Mouse (Mus musculus) ES-E14 (cell line): ENCODE measurements at regions not wholly inside any gene's neighbourhood (a gene's known extent, or its start where the extent isn't known, plus 50 kb on each side); places are given as distances from the start of the nearest gene placed in this dataset.

Source experiments
- DNase-seq: peaks from one replicate; pipeline ENCODE4 v3.0.0-alpha.2; 2013; ENCODE audit warnings: low read depth, low spot score
- H3K27ac ChIP-seq: 2 replicates; pipeline ENCODE4 v1.5.1; 2012; ENCODE audit warnings: low read depth, mild to moderate bottlenecking, low read length, moderate library complexity, mixed read lengths; ENCODE audit not compliant: poor library complexity, insufficient read depth, severe bottlenecking
- H3K36me3 ChIP-seq: 2 replicates; pipeline ENCODE4 v1.6.1; 2012; ENCODE audit warnings: mild to moderate bottlenecking, low read length, moderate library complexity, mixed read lengths; ENCODE audit not compliant: control insufficient read depth, poor library complexity, insufficient read depth, severe bottlenecking
- H3K4me1 ChIP-seq, 2 experiments: fragments of 150-350 bp in 1 of 2; sonication (generic) in 1 of 2; 2 replicates each; pipeline ENCODE4 v1.6.1; 2012; ENCODE audit warnings: low read length in 2 of 2, mild to moderate bottlenecking in 1 of 2, mixed read lengths in 1 of 2; ENCODE audit not compliant: control insufficient read depth in 2 of 2, insufficient read depth in 2 of 2, poor library complexity in 1 of 2
- H3K4me3 ChIP-seq, 2 experiments: fragments of 150-350 bp in 1 of 2; sonication (generic) in 1 of 2; 2 replicates each; pipeline ENCODE4 v1.5.1; 2012; ENCODE audit warnings: low read length in 2 of 2, low read depth in 1 of 2, mild to moderate bottlenecking in 1 of 2, mixed read lengths in 1 of 2; ENCODE audit not compliant: insufficient read depth in 1 of 2, poor library complexity in 1 of 2, severe bottlenecking in 1 of 2
- H3K9ac ChIP-seq: 2 replicates; pipeline ENCODE4 v1.6.1; 2012; ENCODE audit warnings: low read depth, mild to moderate bottlenecking, low read length, mixed read lengths; ENCODE audit not compliant: poor library complexity, insufficient read depth, severe bottlenecking
- H3K9me3 ChIP-seq: fragments of 150-350 bp; sonication (generic); 2 replicates; pipeline ENCODE4 v1.6.1; 2012; ENCODE audit warnings: low read depth, mild to moderate bottlenecking, low read length; ENCODE audit not compliant: control insufficient read depth, insufficient read depth
- CHD2 ChIP-seq: IDR thresholded peaks from 2 replicates; pipeline ENCODE4 v1.6.1; 2014; ENCODE audit warnings: mild to moderate bottlenecking, low read depth, low read length, inconsistent platforms
- HCFC1 ChIP-seq: IDR thresholded peaks from 2 replicates; pipeline ENCODE4 v1.6.1; 2012; ENCODE audit warnings: low read length, inconsistent platforms, borderline replicate concordance; ENCODE audit not compliant: insufficient read depth
- MAFK ChIP-seq: IDR thresholded peaks from 2 replicates; pipeline ENCODE4 v1.6.1; 2014; ENCODE audit warnings: mild to moderate bottlenecking, low read depth, low read length, inconsistent platforms; ENCODE audit not compliant: insufficient read depth
- ZC3H11A ChIP-seq: IDR thresholded peaks from 2 replicates; pipeline ENCODE4 v1.6.1; 2012; ENCODE audit warnings: low read depth, mild to moderate bottlenecking, inconsistent platforms, low read length, borderline replicate concordance
- ZNF384 ChIP-seq: IDR thresholded peaks from 2 replicates; pipeline ENCODE4 v1.6.1; 2012; ENCODE audit warnings: low read depth, low read length, inconsistent platforms
- in situ Hi-C, 2 experiments: fragments of 600-800 bp; cut with MboI; formaldehyde crosslinking; loops; one replicate each; pipeline ENCODE4 v1.15.1; 2025; ENCODE audit warnings: low sequenced_read_pairs in 2 of 2, inconsistent platforms in 1 of 2; ENCODE audit not compliant: unreplicated experiment in 2 of 2

DNA sequence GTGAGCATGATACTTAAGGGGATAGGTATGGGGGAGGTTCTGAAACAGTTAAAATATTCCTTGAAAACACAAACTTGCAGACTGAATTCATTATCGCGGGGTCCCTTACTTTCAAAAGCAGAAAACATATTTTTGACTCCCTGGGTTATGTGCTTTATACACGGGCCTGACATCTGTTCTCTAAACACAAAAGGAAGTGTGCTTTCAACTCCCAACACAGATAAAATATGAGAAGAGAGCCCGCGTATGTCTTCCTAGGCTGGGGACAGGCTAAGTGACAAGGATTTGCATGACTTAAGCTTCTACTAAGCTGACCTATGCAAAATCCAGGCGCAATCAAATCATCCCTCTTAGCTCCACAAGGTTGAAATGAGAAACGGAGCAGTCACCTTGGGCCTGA lies 65.5 kb upstream of the Jarid2 start:
- Histone ChIP-seq H3K9ac (no peak overlapping the region), H3K9me3 (no peaks in the 10 kb centered on the region), H3K4me1 (peaks cover 2% of the 10 kb centered on the region in 2 experiments; a peak in 1 of 4 replicates), H3K4me3 (no peak overlapping the region), H3K27ac (no peak overlapping the region), H3K36me3 (no peaks in the 10 kb centered on the region)
- no peak for DNase-seq
- TF ChIP-seq MAFK (no peak), ZNF384 (no peak), HCFC1 (no peak), CHD2 (no peak), ZC3H11A (no peak)
- in situ Hi-C loops = no loop called here

DNA sequence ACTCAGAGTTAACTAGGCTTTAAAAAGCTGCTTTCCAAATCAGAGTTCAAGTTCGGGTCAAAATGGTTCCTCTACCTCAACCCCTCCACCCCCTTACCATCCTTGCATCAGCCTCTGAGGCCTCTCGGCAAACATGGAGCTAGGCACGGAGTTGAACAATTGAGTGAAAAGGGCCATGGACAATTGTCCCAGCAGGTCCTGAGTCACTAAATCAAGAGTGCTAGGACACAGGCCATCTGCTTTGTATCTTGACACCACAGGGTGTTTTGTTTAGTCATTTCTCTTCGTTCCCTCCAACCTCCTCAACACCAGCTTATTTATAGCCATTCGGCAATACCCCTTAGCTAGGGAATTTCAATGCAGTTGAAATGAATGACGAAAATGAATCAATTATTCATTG lies 59.5 kb upstream of the Jarid2 start:
- Histone ChIP-seq H3K9me3 (no peaks in the 10 kb centered on the region), H3K4me1 (peaks cover 8 to 9% of the 10 kb centered on the region in 2 experiments; a peak in 3 of 4 replicates), H3K27ac (no peak overlapping the region), H3K9ac (no peak overlapping the region), H3K4me3 (no peak overlapping the region), H3K36me3 (peaks cover 2% of the 10 kb centered on the region; the same call in 1 of the 2 replicates)
- TF ChIP-seq CHD2 (no peak), ZNF384 (no peak), MAFK (no peak), HCFC1 (no peak), ZC3H11A (no peak)
- in situ Hi-C loops = no loop called here
- no peak for DNase-seq

DNA sequence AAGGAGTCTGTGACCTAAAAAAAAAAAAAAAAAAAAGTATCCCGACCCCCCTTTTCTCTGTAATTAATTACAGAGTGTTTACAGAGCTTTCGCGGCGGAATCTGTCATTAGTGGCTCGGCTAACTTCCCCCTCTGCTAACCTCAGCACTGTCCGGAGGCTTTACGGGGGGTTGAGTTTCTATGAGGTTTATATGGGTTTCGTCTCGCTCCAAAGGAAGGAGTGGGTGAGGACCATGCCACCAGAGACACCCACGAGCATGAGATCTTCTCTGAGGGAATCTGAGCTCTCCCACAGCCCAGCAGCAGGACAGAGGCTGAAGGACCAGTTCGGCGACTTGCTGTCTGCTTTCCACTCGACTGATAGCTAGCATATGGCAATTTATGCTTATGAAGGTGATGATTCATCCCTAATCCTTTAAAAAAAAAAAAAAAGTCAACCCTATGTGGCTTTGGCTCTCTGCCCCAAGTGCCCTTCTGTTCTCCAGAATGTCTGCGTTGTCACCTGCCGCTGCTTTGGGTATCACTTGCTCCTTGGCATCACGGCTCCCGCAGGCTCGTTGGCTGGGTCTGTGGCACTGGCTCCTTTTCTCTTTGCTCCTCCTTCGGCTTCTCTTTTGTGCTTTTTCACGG lies 55.8 kb upstream of the Jarid2 start:
- Histone ChIP-seq H3K4me1 (peaks cover 25 to 28% of the 10 kb centered on the region in 2 experiments), H3K9me3 (no peaks in the 10 kb centered on the region), H3K4me3 (peak overlapping the region; percentile 4 to 49; a peak in 1 of 4 replicates), H3K36me3 (peaks cover 2% of the 10 kb centered on the region; the same call in 1 of the 2 replicates), H3K9ac (peak overlapping the region; percentile 46; the same call in 1 of the 2 replicates), H3K27ac (peak overlapping the region; percentile 67; the same call in 1 of the 2 replicates)
- DNase-seq = no peak
- in situ Hi-C loops = no loop called here
- no peak for TF ChIP-seq MAFK
- no peak for TF ChIP-seq ZNF384
- no peak for TF ChIP-seq HCFC1
- TF ChIP-seq ZC3H11A = no peak

DNA sequence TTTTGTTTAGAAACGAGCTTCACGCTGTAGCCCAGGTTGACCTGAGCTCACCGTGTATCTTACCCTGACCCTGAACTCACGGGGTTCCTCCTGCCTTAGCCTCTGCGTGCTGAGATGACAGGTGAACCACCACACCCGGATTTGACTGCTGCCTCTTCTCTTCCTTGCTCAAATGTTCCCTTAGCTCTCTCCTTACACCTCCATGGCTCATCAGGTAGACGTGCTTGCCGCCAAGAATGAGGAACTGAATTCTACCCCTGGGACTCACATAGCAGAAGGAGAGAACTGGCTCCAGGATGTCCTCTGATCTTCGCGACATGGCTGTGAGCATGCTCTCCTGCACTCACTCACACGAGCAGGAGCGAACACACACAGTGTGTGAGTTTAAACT lies 55.3 kb upstream of the Jarid2 start:
- in situ Hi-C loops = no loop called here
- peaks cover 25 to 28% of the 10 kb centered on the region in 2 experiments for H3K4me1 ChIP-seq

More for the DNA sequence above, 55.3 kb upstream of the Jarid2 start:
- Histone ChIP-seq H3K36me3 (peaks cover 2% of the 10 kb centered on the region; the same call in 1 of the 2 replicates), H3K4me3 (peak overlapping the region; percentile 4 to 49; a peak in 1 of 4 replicates), H3K9me3 (no peaks in the 10 kb centered on the region), H3K9ac (peak overlapping the region; percentile 46; the same call in 1 of the 2 replicates), H3K27ac (peak overlapping the region; percentile 67; the same call in 1 of the 2 replicates)
- TF ChIP-seq HCFC1 = no peak
- TF ChIP-seq ZC3H11A = no peak
- no peak for TF ChIP-seq ZNF384
- TF ChIP-seq CHD2 = no peak
- no peak for TF ChIP-seq MAFK
- no peak for DNase-seq
